Mouse (Mus musculus): Measurements from ENCODE around the gene Smarca2.

DNA sequence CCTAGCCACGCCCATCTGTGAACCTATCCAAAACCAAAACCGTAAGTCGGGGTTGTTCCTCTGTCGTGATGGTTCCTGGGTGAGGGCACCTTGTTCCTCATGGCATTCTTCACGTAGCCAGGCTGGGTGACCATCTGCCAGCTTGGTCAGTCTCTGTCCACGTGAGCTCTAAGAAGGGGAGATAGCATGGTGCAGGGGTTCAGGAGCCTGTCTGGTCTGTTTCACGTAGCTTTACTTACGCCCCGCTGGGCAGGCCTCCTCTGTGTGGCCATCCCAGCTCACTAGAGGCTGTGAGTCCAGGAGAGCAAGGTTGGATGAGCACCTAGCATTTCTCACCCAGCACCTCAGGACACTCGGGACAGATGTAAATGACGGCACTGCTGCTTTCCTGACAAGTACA lies 119.0 kb downstream of the Smarca2 start:
- TF ChIP-seq POLR2A (IDR thresholded peaks at IDR 0.05; ENCODE audit: borderline replicate concordance, insufficient read depth, low read length) (no peak), CTCF (IDR thresholded peaks at IDR 0.05; ENCODE audit: borderline replicate concordance, insufficient read depth, low read depth, low read length) (no peak)
